Mouse (Mus musculus) induced T-regulatory cell, adult 2 months (primary cell): ENCODE data around the gene Rhox3a.
"Not testable (repeated sequence)": the region's sequence is repeated elsewhere in the genome, so short reads cannot be mapped to it uniquely, and the experiment has no call there.

Source experiments
- DNase-seq: peaks from one replicate; pipeline ENCODE4 v3.0.0-alpha.2; 2012; ENCODE audit warnings: low read depth

The Rhox3a gene

GRCm38 (mm10) chrX:37249619-37250018, at the start of gene Rhox3a:
Gene Rhox3a, plus strand, starts transcription at chrX:37249919.
- DNase-seq: not testable (repeated sequence)

GRCm38 (mm10) chrX:37210941-37211340, 38.8 kb upstream of the Rhox3a start, which contains the start of gene Gm9:
Gene Gm9, minus strand, starts transcription at chrX:37211041.
- DNase-seq: no peak

- DNase-seq: not testable (repeated sequence)
Measured at GRCm38 (mm10) chrX:37222158-37222557, 27.6 kb upstream of the Rhox3a start, which contains the start of gene Rhox1. Gene Rhox1, minus strand, starts transcription at chrX:37222258.

- DNase-seq: not testable (repeated sequence)
Measured at GRCm38 (mm10) chrX:37244676-37245075, 5.0 kb upstream of the Rhox3a start, which contains the start of gene Rhox2a. Gene Rhox2a, plus strand, starts transcription at chrX:37244976.

- not testable (repeated sequence) for DNase-seq
Measured at GRCm38 (mm10) chrX:37265038-37265437, 15.3 kb downstream of the Rhox3a start, which contains the start of gene Rhox4a. Gene Rhox4a, plus strand, starts transcription at chrX:37265338.
